Mouse (Mus musculus): ENCODE measurements around the gene Napepld. TPM values are rescaled to one million over a fixed set of nuclear protein-coding genes. Genes with fewer than 3 reads are reported as not detected.

The Napepld gene
- polyA plus RNA-seq, 1 experiment from 2014 or later = 5.1 TPM

- Histone ChIP-seq H3K9ac (no peak overlapping the region), H3K36me3 (ENCODE audit: insufficient read depth) (0 out of 2 replicates have a peak, but pooled peaks cover 1% of the 10 kb centered on the region), H3K27me3 (ENCODE audit: insufficient read depth, low read length) (no peaks in the 10 kb centered on the region), H3K4me3 (ENCODE audit: low read depth, low read length) (no peak overlapping the region), H3K27ac (ENCODE audit: low read depth) (no peak overlapping the region), H3K9me3 (ENCODE audit: low read depth, low read length) (no peaks in the 10 kb centered on the region), H3K4me2 (no peak overlapping the region), H3K4me1 (ENCODE audit: insufficient read depth) (no peaks in the 10 kb centered on the region)
- no peak for ATAC-seq (ENCODE audit: insufficient read depth)
- no peak for DNase-seq
- 84% methylated on average over 2 of the region's 2 CpGs for WGBS
- no peak for TF ChIP-seq CTCF (IDR thresholded peaks at IDR 0.05; ENCODE audit: low read depth)
Measured at GRCm38 (mm10) chr5:21669307-21669706, 31.9 kb downstream of the Napepld start.

- H3K27me3 ChIP-seq (ENCODE audit: insufficient read depth, low read length) = no peaks in the 10 kb centered on the region
- 37% methylated on average over 8 of the region's 8 CpGs for WGBS
- no peak overlapping the region for H3K4me3 ChIP-seq (ENCODE audit: low read depth, low read length)
- H3K27ac ChIP-seq (ENCODE audit: low read depth) = no peak overlapping the region
- H3K9me3 ChIP-seq (ENCODE audit: low read depth, low read length) = no peaks in the 10 kb centered on the region
- H3K4me2 ChIP-seq = no peak overlapping the region
- ATAC-seq (ENCODE audit: insufficient read depth) (peak; percentile 83; the same call in 1 of the 2 replicates), DNase-seq (peak; percentile 20)
- H3K9ac ChIP-seq = no peak overlapping the region
- H3K36me3 ChIP-seq (ENCODE audit: insufficient read depth) = peaks cover 14% of the 10 kb centered on the region; the same call in 1 of the 2 replicates
- H3K4me1 ChIP-seq (ENCODE audit: insufficient read depth) = no peaks in the 10 kb centered on the region
- 0 out of 2 replicates have a peak, but pooled peaks have one; percentile 21 for TF ChIP-seq CTCF (IDR thresholded peaks at IDR 0.05; ENCODE audit: low read depth)
Measured at GRCm38 (mm10) chr5:21667191-21668137, 33.7 kb downstream of the Napepld start.

GRCm38 (mm10) chr5:21663081-21663480, 38.1 kb downstream of the Napepld start:
- no peak overlapping the region for H3K4me2 ChIP-seq
- no peak for ATAC-seq (ENCODE audit: insufficient read depth)
- no peak for TF ChIP-seq CTCF (IDR thresholded peaks at IDR 0.05; ENCODE audit: low read depth)
- WGBS = 93% methylated on average over 11 of the region's 11 CpGs
- H3K4me3 ChIP-seq (ENCODE audit: low read depth, low read length) = no peak overlapping the region
- H3K9ac ChIP-seq = no peak overlapping the region
- H3K27ac ChIP-seq (ENCODE audit: low read depth) = no peak overlapping the region
- no peaks in the 10 kb centered on the region for H3K4me1 ChIP-seq (ENCODE audit: insufficient read depth)
- H3K9me3 ChIP-seq (ENCODE audit: low read depth, low read length) = no peaks in the 10 kb centered on the region
- peaks cover 37% of the 10 kb centered on the region for H3K36me3 ChIP-seq (ENCODE audit: insufficient read depth)
- DNase-seq = no peak
- H3K27me3 ChIP-seq (ENCODE audit: insufficient read depth, low read length) = no peaks in the 10 kb centered on the region

- Histone ChIP-seq H3K9ac (no peak overlapping the region), H3K27ac (ENCODE audit: low read depth) (no peak overlapping the region), H3K4me1 (ENCODE audit: insufficient read depth) (no peaks in the 10 kb centered on the region), H3K27me3 (ENCODE audit: insufficient read depth, low read length) (no peaks in the 10 kb centered on the region), H3K4me3 (ENCODE audit: low read depth, low read length) (no peak overlapping the region), H3K4me2 (no peak overlapping the region), H3K36me3 (ENCODE audit: insufficient read depth) (peaks cover 42% of the 10 kb centered on the region), H3K9me3 (ENCODE audit: low read depth, low read length) (no peaks in the 10 kb centered on the region)
- WGBS = 84% methylated on average over 6 of the region's 6 CpGs
- DNase-seq (no peak), ATAC-seq (ENCODE audit: insufficient read depth) (no peak)
- no peak for TF ChIP-seq CTCF (IDR thresholded peaks at IDR 0.05; ENCODE audit: low read depth)
Measured at GRCm38 (mm10) chr5:21660850-21661249, 40.3 kb downstream of the Napepld start.

GRCm38 (mm10) chr5:21658623-21659395, 42.4 kb downstream of the Napepld start:
- no peak overlapping the region for H3K27ac ChIP-seq (ENCODE audit: low read depth)
- TF ChIP-seq CTCF (IDR thresholded peaks at IDR 0.05; ENCODE audit: low read depth) = peak; percentile 84
- no peak overlapping the region for H3K4me2 ChIP-seq
- H3K9me3 ChIP-seq (ENCODE audit: low read depth, low read length) = no peaks in the 10 kb centered on the region
- H3K4me1 ChIP-seq (ENCODE audit: insufficient read depth) = no peaks in the 10 kb centered on the region
- peak; percentile 81 for ATAC-seq (ENCODE audit: insufficient read depth)
- peaks cover 45% of the 10 kb centered on the region for H3K36me3 ChIP-seq (ENCODE audit: insufficient read depth)
- no peaks in the 10 kb centered on the region for H3K27me3 ChIP-seq (ENCODE audit: insufficient read depth, low read length)
- no peak overlapping the region for H3K9ac ChIP-seq
- peak; percentile 86 for DNase-seq
- 48% methylated on average over 11 of the region's 11 CpGs for WGBS
- H3K4me3 ChIP-seq (ENCODE audit: low read depth, low read length) = no peak overlapping the region

GRCm38 (mm10) chr5:21658038-21658437, 43.2 kb downstream of the Napepld start:
- no peak for ATAC-seq (ENCODE audit: insufficient read depth)
- DNase-seq = no peak
- H3K4me1 ChIP-seq (ENCODE audit: insufficient read depth) = no peaks in the 10 kb centered on the region

GRCm38 (mm10) chr5:21656912-21657311, 44.3 kb downstream of the Napepld start:
- no peak overlapping the region for H3K4me3 ChIP-seq (ENCODE audit: low read depth, low read length)
- H3K9me3 ChIP-seq (ENCODE audit: low read depth, low read length) = no peaks in the 10 kb centered on the region
- H3K9ac ChIP-seq = no peak overlapping the region
- no peaks in the 10 kb centered on the region for H3K4me1 ChIP-seq (ENCODE audit: insufficient read depth)
- WGBS = 57% methylated on average over 9 of the region's 9 CpGs
- peaks cover 49% of the 10 kb centered on the region for H3K36me3 ChIP-seq (ENCODE audit: insufficient read depth)
- no peaks in the 10 kb centered on the region for H3K27me3 ChIP-seq (ENCODE audit: insufficient read depth, low read length)
- ATAC-seq (ENCODE audit: insufficient read depth) (peak; percentile 83), DNase-seq (peak; percentile 76)
- TF ChIP-seq CTCF (IDR thresholded peaks at IDR 0.05; ENCODE audit: low read depth) = no peak
- H3K27ac ChIP-seq (ENCODE audit: low read depth) = 0 out of 2 replicates have a peak overlapping the region, but pooled peaks have one; percentile 16
- no peak overlapping the region for H3K4me2 ChIP-seq

More at GRCm38 (mm10) chr5:21658038-21658437, 43.2 kb downstream of the Napepld start:
- Histone ChIP-seq H3K36me3 (ENCODE audit: insufficient read depth) (peaks cover 46% of the 10 kb centered on the region), H3K9ac (no peak overlapping the region), H3K27ac (ENCODE audit: low read depth) (no peak overlapping the region), H3K4me3 (ENCODE audit: low read depth, low read length) (no peak overlapping the region), H3K4me2 (no peak overlapping the region), H3K9me3 (ENCODE audit: low read depth, low read length) (no peaks in the 10 kb centered on the region), H3K27me3 (ENCODE audit: insufficient read depth, low read length) (no peaks in the 10 kb centered on the region)
- WGBS = 88% methylated on average over 6 of the region's 6 CpGs
- no peak for TF ChIP-seq CTCF (IDR thresholded peaks at IDR 0.05; ENCODE audit: low read depth)
